Mouse (Mus musculus) kidney, postnatal 0 days (tissue): ENCODE measurements around the gene Cntrl. TPM values are rescaled to one million over a fixed set of nuclear protein-coding genes. Genes with fewer than 3 reads are reported as not detected.

Source experiments
- ATAC-seq: fragments of 200-750 bp; cut with Nextera tagmentation; replicated peaks from 2 replicates; pipeline ENCODE4 v1.8.0; 2017; ENCODE audit warnings: low read depth, moderate number of reproducible peaks, moderate TSS enrichment, moderate library complexity; ENCODE audit not compliant: low FRiP score
- DNase-seq: peaks from one replicate; pipeline ENCODE4 v3.0.0-alpha.2; 2016; ENCODE audit warnings: low spot score
- H3K27ac ChIP-seq: fragments of 300-500 bp; sonication (generic); 2 replicates; pipeline ENCODE4 v1.5.1; 2014; ENCODE audit warnings: mild to moderate bottlenecking
- H3K27me3 ChIP-seq: fragments of 300-500 bp; sonication (generic); 2 replicates; pipeline ENCODE4 v1.6.1; 2014; ENCODE audit warnings: low read length, mixed read lengths; ENCODE audit not compliant: insufficient read depth
- H3K36me3 ChIP-seq: fragments of 300-500 bp; sonication (generic); 2 replicates; pipeline ENCODE4 v1.6.1; 2014; ENCODE audit warnings: low read length, mixed read lengths; ENCODE audit not compliant: insufficient read depth
- H3K4me1 ChIP-seq: fragments of 300-500 bp; sonication (generic); replicated peaks from 2 replicates; pipeline ENCODE4 v1.6.1; 2014; ENCODE audit warnings: antibody characterized with exemption, low read length, mixed read lengths; ENCODE audit not compliant: insufficient read depth
- H3K4me2 ChIP-seq: fragments of 300-500 bp; sonication (generic); 2 replicates; pipeline ENCODE4 v1.6.1; 2014; ENCODE audit warnings: mild to moderate bottlenecking, low read length, moderate library complexity, mixed read lengths
- H3K4me3 ChIP-seq: fragments of 300-500 bp; sonication (generic); replicated peaks from 2 replicates; pipeline ENCODE4 v1.5.1; 2014; ENCODE audit warnings: low read depth, low read length
- H3K9ac ChIP-seq: fragments of 300-500 bp; sonication (generic); 2 replicates; pipeline ENCODE4 v1.6.1; 2014; ENCODE audit warnings: low read depth, low read length
- H3K9me3 ChIP-seq: fragments of 300-500 bp; sonication (generic); replicated peaks from 2 replicates; pipeline ENCODE4 v1.6.1; 2016; ENCODE audit warnings: low read length, inconsistent platforms, mixed read lengths
- CTCF ChIP-seq: IDR thresholded peaks from 2 replicates; pipeline ENCODE4 v1.5.1; 2016; ENCODE audit warnings: antibody characterized with exemption, low read depth, mild to moderate bottlenecking, moderate library complexity
- WGBS: fragments of 180-500 bp; shearing (Covaris S2); extraction: QIAGEN DNeasy Blood & Tissue Kit; methylation state at CpG from one replicate; pipeline ENCODE4 v1.1.7; 2014; 5-methylcytosine and 5-hydroxymethylcytosine counted together
- polyA plus RNA-seq: library from polyadenylated mRNA; unstranded; fragments of >200 nt; fragmentation: Nextera tagmentation; extraction: Ambion mirVana; gene quantifications from 2 replicates; pipeline ENCODE4 v1.2.1, GENCODE M21; 2015

Gene Cntrl
- polyA plus RNA-seq, 1 experiment from 2014 or later: 16.3 TPM

DNA sequence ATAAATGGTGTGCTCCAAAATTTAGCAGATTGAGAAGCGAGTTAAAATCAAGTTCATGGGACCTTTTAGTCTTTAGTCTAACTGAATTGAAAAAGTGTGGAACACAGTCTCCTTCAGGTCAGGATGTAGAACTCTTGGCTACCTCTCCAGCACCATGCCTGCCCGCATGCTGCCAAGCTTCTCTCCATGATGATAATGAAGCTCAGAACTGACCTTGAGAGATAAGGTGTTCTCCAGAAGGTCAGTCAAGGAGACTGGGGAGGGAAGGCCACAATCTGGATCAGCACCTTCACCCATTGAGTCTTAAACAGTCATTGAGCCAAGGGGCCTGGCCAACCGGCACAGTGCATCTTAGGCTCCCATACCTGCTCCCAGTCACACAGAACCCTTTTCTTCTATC, 97.5 kb downstream of the Cntrl start:
- no peak overlapping the region for H3K27ac ChIP-seq
- no peak for TF ChIP-seq CTCF
- DNase-seq (no peak), ATAC-seq (no peak)
- H3K4me2 ChIP-seq: no peak overlapping the region
- no peaks in the 10 kb centered on the region for H3K36me3 ChIP-seq
- no peak overlapping the region for H3K4me3 ChIP-seq
- H3K27me3 ChIP-seq: no peaks in the 10 kb centered on the region
- no peaks in the 10 kb centered on the region for H3K9me3 ChIP-seq
- no peaks in the 10 kb centered on the region for H3K4me1 ChIP-seq
- 85% methylated on average over 3 of the region's 3 CpGs for WGBS
- H3K9ac ChIP-seq: no peak overlapping the region

DNA sequence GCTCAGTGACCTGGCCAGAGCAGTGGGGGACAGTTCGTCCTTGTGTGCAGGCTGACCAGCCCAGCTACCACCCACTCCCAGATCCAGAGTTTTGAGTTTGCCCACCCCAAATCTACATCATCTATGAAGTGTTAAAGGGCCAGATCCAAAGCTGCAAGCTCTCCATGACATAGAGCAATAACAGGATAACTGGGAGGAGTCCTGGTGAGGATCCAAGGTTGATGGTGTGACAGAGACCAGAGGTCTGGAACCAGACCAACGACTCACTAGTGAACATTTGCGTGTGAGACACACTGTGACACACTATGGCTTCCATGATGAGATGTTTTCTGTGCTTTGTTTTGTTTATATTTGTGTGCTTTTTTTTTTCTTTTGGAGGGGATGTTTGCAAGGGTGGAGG, 98.8 kb downstream of the Cntrl start:
- no peak for DNase-seq
- TF ChIP-seq CTCF: no peak
- no peak overlapping the region for H3K9ac ChIP-seq
- no peak overlapping the region for H3K27ac ChIP-seq
- H3K9me3 ChIP-seq: no peaks in the 10 kb centered on the region
- WGBS: 69% methylated on average over 3 of the region's 3 CpGs
- no peak overlapping the region for H3K4me3 ChIP-seq
- H3K4me1 ChIP-seq: no peaks in the 10 kb centered on the region
- no peak overlapping the region for H3K4me2 ChIP-seq
- H3K36me3 ChIP-seq: no peaks in the 10 kb centered on the region
- ATAC-seq: no peak
- no peaks in the 10 kb centered on the region for H3K27me3 ChIP-seq

DNA sequence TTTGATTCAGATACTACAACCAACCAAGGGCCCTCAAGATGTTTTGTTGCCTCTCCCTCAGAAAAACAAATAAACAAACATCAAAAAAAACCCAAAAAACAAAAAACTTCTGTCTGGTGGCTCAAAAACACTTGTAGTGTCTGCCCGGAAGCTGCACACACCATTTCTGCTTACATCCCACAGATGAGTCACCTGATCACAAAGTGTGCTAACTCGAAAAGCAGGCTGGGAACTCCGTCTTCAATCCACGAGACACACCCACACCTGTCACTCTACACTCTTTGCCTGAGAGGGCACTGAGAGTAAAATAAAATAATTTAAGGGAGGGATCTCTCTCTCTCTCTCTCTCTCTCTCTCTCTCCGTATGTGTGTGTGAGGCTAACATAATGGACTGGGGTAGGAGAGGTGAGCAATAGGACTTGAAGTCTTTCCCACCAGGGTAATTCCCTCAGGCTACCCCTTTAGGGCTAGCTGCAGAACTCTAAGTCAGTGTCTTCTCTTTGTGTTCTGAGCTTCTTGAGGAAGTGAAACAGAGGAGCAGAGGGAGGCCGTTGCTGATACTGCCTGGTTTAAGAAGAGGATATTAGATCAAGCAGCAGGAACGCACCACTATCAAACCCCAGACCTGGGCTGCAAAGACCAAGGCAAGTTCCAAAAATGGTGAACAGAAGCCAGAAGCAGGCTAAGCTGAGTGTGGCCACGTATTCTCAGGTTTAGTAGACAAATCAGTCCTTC, 99.8 kb downstream of the Cntrl start:
- H3K27me3 ChIP-seq: no peaks in the 10 kb centered on the region
- no peaks in the 10 kb centered on the region for H3K4me1 ChIP-seq
- no peak overlapping the region for H3K4me2 ChIP-seq
- no peak overlapping the region for H3K9ac ChIP-seq
- no peaks in the 10 kb centered on the region for H3K9me3 ChIP-seq
- no peak overlapping the region for H3K27ac ChIP-seq
- DNase-seq (no peak), ATAC-seq (no peak)
- WGBS: 59% methylated on average over 8 of the region's 8 CpGs
- no peak for TF ChIP-seq CTCF
- no peaks in the 10 kb centered on the region for H3K36me3 ChIP-seq
- H3K4me3 ChIP-seq: no peak overlapping the region

DNA sequence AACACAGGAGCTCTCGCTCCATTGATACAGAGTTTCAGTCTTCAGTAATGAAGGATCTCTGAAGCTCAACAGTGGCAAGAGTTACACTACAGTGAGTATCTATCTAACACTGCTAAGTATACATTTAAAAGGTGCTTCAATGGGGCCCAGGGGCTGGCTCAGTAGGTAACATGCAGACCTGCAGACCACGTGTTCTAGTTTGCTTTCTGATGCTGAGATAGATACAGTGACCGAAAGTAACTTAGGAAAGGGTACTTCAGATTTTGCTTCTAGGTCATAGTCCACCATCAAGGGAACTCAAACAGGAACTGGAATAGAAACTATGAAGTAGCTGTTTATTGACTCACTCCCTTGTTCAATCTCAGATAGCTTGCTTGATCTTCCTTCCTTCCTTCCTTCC, 102.4 kb downstream of the Cntrl start:
- 77% methylated on average over 3 of the region's 3 CpGs for WGBS

DNA sequence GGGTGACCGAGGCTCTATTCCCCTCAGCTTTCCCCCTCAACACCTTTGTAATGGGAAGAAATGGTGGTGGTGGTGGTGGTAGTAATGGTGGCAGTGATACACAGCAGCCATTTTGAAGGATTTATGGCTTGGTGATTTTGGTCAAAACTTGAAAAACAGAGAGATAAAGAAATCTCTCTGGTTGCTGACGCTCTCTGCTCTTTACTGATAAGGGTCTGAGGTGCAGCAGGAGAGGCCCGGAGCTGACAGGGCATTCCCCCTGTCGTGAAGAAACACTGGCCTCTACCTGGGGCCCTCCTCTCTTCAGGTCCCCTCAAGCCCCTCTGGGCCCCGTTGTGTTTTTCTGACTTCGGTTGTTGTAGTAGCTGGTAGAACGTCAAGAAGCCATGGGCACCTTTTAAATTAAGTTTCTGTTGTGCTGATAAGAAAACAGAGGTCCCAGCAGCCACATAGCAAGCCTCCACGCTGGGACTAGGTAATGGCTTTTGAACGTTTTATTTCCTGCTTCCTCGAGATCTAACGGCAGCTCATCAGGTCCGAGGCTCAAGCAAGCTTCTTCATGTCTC, 104.1 kb downstream of the Cntrl start:
- no peak for TF ChIP-seq CTCF
- no peaks in the 10 kb centered on the region for H3K4me1 ChIP-seq
- ATAC-seq: no peak
- no peak for DNase-seq
- no peak overlapping the region for H3K9ac ChIP-seq
- no peak overlapping the region for H3K27ac ChIP-seq
- H3K9me3 ChIP-seq: no peaks in the 10 kb centered on the region
- no peaks in the 10 kb centered on the region for H3K36me3 ChIP-seq
- H3K4me3 ChIP-seq: no peak overlapping the region
- H3K27me3 ChIP-seq: no peaks in the 10 kb centered on the region
- 81% methylated on average over 12 of the region's 12 CpGs for WGBS
- no peak overlapping the region for H3K4me2 ChIP-seq

More for the DNA sequence above, 102.4 kb downstream of the Cntrl start:
- Histone ChIP-seq H3K27ac (no peak overlapping the region), H3K4me2 (no peak overlapping the region), H3K36me3 (no peaks in the 10 kb centered on the region), H3K4me3 (no peak overlapping the region), H3K27me3 (no peaks in the 10 kb centered on the region), H3K9me3 (no peaks in the 10 kb centered on the region), H3K4me1 (no peaks in the 10 kb centered on the region), H3K9ac (no peak overlapping the region)
- TF ChIP-seq CTCF: no peak
- DNase-seq: no peak
- no peak for ATAC-seq

DNA sequence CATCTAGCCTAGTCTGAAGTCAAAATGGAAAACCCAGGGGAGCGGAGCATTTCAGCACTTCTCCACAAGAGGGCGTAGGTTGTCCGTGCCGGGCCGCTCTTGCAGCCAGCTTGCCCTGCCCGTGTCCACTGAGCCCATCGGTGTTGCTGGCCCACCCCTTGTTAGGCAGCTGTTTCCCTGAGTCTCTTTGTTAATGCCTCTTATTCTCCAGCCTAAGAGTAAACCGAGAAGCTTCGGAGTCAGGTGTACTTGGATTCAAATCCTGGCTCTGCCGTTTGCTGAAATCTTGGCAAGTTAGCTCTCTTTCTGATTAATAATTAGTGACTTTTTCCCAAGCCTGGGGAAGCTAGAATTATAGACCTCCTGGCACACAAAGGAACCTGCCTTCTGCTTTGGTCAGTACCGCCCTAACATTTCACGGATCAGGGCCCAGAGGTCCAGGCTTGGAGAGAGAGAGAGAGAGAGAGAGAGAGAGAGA, 105.6 kb downstream of the Cntrl start:
- Histone ChIP-seq H3K9ac (0 out of 2 replicates have a peak overlapping the region, but pooled peaks have one; percentile 10), H3K36me3 (no peaks in the 10 kb centered on the region), H3K9me3 (no peaks in the 10 kb centered on the region), H3K27me3 (no peaks in the 10 kb centered on the region), H3K4me1 (no peaks in the 10 kb centered on the region), H3K4me2 (peak overlapping the region; percentile 13; the same call in 1 of the 2 replicates), H3K4me3 (no peak overlapping the region), H3K27ac (peak overlapping the region; percentile 19)
- DNase-seq: peak; percentile 93
- peak; percentile 98 for TF ChIP-seq CTCF
- peak; percentile 84 for ATAC-seq
- WGBS: 4% methylated on average over 12 of the region's 12 CpGs
